Mouse (Mus musculus): ENCODE data around the gene Alad. TPM values are rescaled to one million over a fixed set of nuclear protein-coding genes. Genes with fewer than 3 reads are reported as not detected.

The Alad gene
- polyA plus RNA-seq, 1 experiment from 2014 or later: 69.8 TPM

GRCm38 (mm10) chr4:62541802-62542201, 22.1 kb upstream of the Alad start:
- Histone ChIP-seq H3K9ac (no peak overlapping the region), H3K9me3 (no peaks in the 10 kb centered on the region), H3K27me3 (no peaks in the 10 kb centered on the region), H3K4me2 (no peak overlapping the region), H3K4me1 (no peaks in the 10 kb centered on the region), H3K27ac (no peak overlapping the region), H3K36me3 (no peaks in the 10 kb centered on the region), H3K4me3 (no peak overlapping the region)
- ATAC-seq (ENCODE audit: insufficient number of reproducible peaks, insufficient read depth, low FRiP score, low TSS enrichment, low read depth): no peak
- WGBS: 73% methylated on average over 3 of the region's 3 CpGs

GRCm38 (mm10) chr4:62533729-62534128, 14.0 kb upstream of the Alad start:
- ATAC-seq (ENCODE audit: insufficient number of reproducible peaks, insufficient read depth, low FRiP score, low TSS enrichment, low read depth): no peak
- 50% methylated on average over 6 of the region's 6 CpGs for WGBS
- Histone ChIP-seq H3K4me1 (peaks cover 11% of the 10 kb centered on the region), H3K9me3 (no peaks in the 10 kb centered on the region; the same call in 1 of the 2 replicates), H3K4me3 (no peak overlapping the region), H3K27me3 (no peaks in the 10 kb centered on the region), H3K4me2 (no peak overlapping the region), H3K27ac (0 out of 2 replicates have a peak overlapping the region, but pooled peaks have one; percentile 13), H3K9ac (no peak overlapping the region), H3K36me3 (no peaks in the 10 kb centered on the region)

GRCm38 (mm10) chr4:62527655-62528054, 7.9 kb upstream of the Alad start:
- Histone ChIP-seq H3K4me2 (no peak overlapping the region), H3K27ac (no peak overlapping the region), H3K9ac (no peak overlapping the region), H3K27me3 (no peaks in the 10 kb centered on the region), H3K36me3 (peaks cover 4% of the 10 kb centered on the region), H3K4me3 (no peak overlapping the region), H3K9me3 (no peaks in the 10 kb centered on the region), H3K4me1 (peaks cover 16% of the 10 kb centered on the region)
- WGBS: 84% methylated on average over 4 of the region's 4 CpGs
- ATAC-seq (ENCODE audit: insufficient number of reproducible peaks, insufficient read depth, low FRiP score, low TSS enrichment, low read depth): no peak

GRCm38 (mm10) chr4:62526256-62526655, 6.5 kb upstream of the Alad start:
- Histone ChIP-seq H3K4me2 (no peak overlapping the region), H3K4me3 (no peak overlapping the region), H3K27ac (no peak overlapping the region), H3K9ac (no peak overlapping the region), H3K27me3 (no peaks in the 10 kb centered on the region), H3K4me1 (peaks cover 16% of the 10 kb centered on the region), H3K9me3 (no peaks in the 10 kb centered on the region), H3K36me3 (peaks cover 10% of the 10 kb centered on the region)
- no peak for ATAC-seq (ENCODE audit: insufficient number of reproducible peaks, insufficient read depth, low FRiP score, low TSS enrichment, low read depth)
- 59% methylated on average over 2 of the region's 2 CpGs for WGBS

GRCm38 (mm10) chr4:62525489-62525811, 5.7 kb upstream of the Alad start:
- Histone ChIP-seq H3K9ac (peak overlapping the region; percentile 90; the same call in 1 of the 2 replicates), H3K9me3 (no peaks in the 10 kb centered on the region), H3K4me2 (peak overlapping the region; percentile 90), H3K27ac (no peak overlapping the region), H3K27me3 (no peaks in the 10 kb centered on the region), H3K4me3 (peak overlapping the region; percentile 86), H3K36me3 (peaks cover 10% of the 10 kb centered on the region), H3K4me1 (peaks cover 9% of the 10 kb centered on the region)
- 1% methylated on average over 10 of the region's 10 CpGs for WGBS
- ATAC-seq (ENCODE audit: insufficient number of reproducible peaks, insufficient read depth, low FRiP score, low TSS enrichment, low read depth): no peak

- H3K9ac ChIP-seq: peak within 1 kb of the TSS; percentile 90
- under 1% methylated on average over 59 of the region's 59 CpGs for WGBS
- peaks cover 9% of the 10 kb centered on the region for H3K4me1 ChIP-seq
- peak within 1 kb of the TSS; percentile 96 for H3K27ac ChIP-seq
- no peaks in the 10 kb centered on the region for H3K27me3 ChIP-seq
- peak within 1 kb of the TSS; percentile 90 for H3K4me2 ChIP-seq
- H3K4me3 ChIP-seq: peak within 1 kb of the TSS; percentile 86
- H3K9me3 ChIP-seq: no peaks in the 10 kb centered on the region
- peak; percentile 97 for ATAC-seq (ENCODE audit: insufficient number of reproducible peaks, insufficient read depth, low FRiP score, low TSS enrichment, low read depth)
- H3K36me3 ChIP-seq: peaks cover 10% of the 10 kb centered on the region
Measured at GRCm38 (mm10) chr4:62524651-62525488, 5.2 kb upstream of the Alad start, which contains the start of the genes Pole3 and 4933430I17Rik. Pole3 (minus strand) TSS chr4:62525068. 4933430I17Rik (plus strand) TSS chr4:62525369.

GRCm38 (mm10) chr4:62520892-62521400, 1.2 kb upstream of the Alad start:
- ATAC-seq (ENCODE audit: insufficient number of reproducible peaks, insufficient read depth, low FRiP score, low TSS enrichment, low read depth): no peak
- 85% methylated on average over 2 of the region's 2 CpGs for WGBS
- Histone ChIP-seq H3K4me2 (no peak overlapping the region), H3K4me3 (no peak overlapping the region), H3K9me3 (no peaks in the 10 kb centered on the region), H3K4me1 (peaks cover 42% of the 10 kb centered on the region), H3K27me3 (no peaks in the 10 kb centered on the region), H3K27ac (no peak overlapping the region), H3K9ac (no peak overlapping the region), H3K36me3 (peaks cover 10% of the 10 kb centered on the region)

- ATAC-seq (ENCODE audit: insufficient number of reproducible peaks, insufficient read depth, low FRiP score, low TSS enrichment, low read depth): peak; percentile 60; the same call in 1 of the 2 replicates
- H3K27ac ChIP-seq: peak overlapping the region; percentile 83
- peaks cover 10% of the 10 kb centered on the region for H3K36me3 ChIP-seq
- peak overlapping the region; percentile 80 for H3K4me3 ChIP-seq
- H3K9ac ChIP-seq: peak overlapping the region; percentile 85
- H3K4me1 ChIP-seq: peaks cover 50% of the 10 kb centered on the region
- H3K4me2 ChIP-seq: peak overlapping the region; percentile 82
- 2% methylated on average over 26 of the region's 26 CpGs for WGBS
- no peaks in the 10 kb centered on the region for H3K9me3 ChIP-seq
- no peaks in the 10 kb centered on the region for H3K27me3 ChIP-seq
Measured at GRCm38 (mm10) chr4:62519122-62519848, 433 bp downstream of the Alad start.

GRCm38 (mm10) chr4:62518416-62519121, 1.1 kb downstream of the Alad start:
- no peak for ATAC-seq (ENCODE audit: insufficient number of reproducible peaks, insufficient read depth, low FRiP score, low TSS enrichment, low read depth)

GRCm38 (mm10) chr4:62517538-62518415, 1.9 kb downstream of the Alad start:
- Histone ChIP-seq H3K27me3 (no peaks in the 10 kb centered on the region), H3K27ac (0 out of 2 replicates have a peak overlapping the region, but pooled peaks have one; percentile 35), H3K9me3 (no peaks in the 10 kb centered on the region), H3K4me3 (peak overlapping the region; percentile 80), H3K9ac (peak overlapping the region; percentile 85), H3K36me3 (peaks cover 21% of the 10 kb centered on the region), H3K4me2 (peak overlapping the region; percentile 82), H3K4me1 (peaks cover 50% of the 10 kb centered on the region)
- ATAC-seq (ENCODE audit: insufficient number of reproducible peaks, insufficient read depth, low FRiP score, low TSS enrichment, low read depth): no peak
- 44% methylated on average over 10 of the region's 10 CpGs for WGBS

More at GRCm38 (mm10) chr4:62518416-62519121, 1.1 kb downstream of the Alad start:
- H3K4me1 ChIP-seq: peaks cover 50% of the 10 kb centered on the region
- H3K36me3 ChIP-seq: peaks cover 17% of the 10 kb centered on the region
- no peaks in the 10 kb centered on the region for H3K9me3 ChIP-seq
- no peaks in the 10 kb centered on the region for H3K27me3 ChIP-seq
- H3K4me2 ChIP-seq: peak overlapping the region; percentile 82
- H3K27ac ChIP-seq: peak overlapping the region; percentile 83
- H3K4me3 ChIP-seq: peak overlapping the region; percentile 80
- peak overlapping the region; percentile 85 for H3K9ac ChIP-seq
- WGBS: 37% methylated on average over 13 of the region's 13 CpGs

Measured in embryonic facial prominence, embryonic 13.5 days (tissue).